Mouse (Mus musculus) E14TG2a.4 (cell line): ENCODE measurements around the gene Srsf3.
"Not testable (repeated sequence)": the region's sequence is repeated elsewhere in the genome, so short reads cannot be mapped to it uniquely, and the experiment has no call there.

Experiments
- H3K27me3 ChIP-seq: 2 replicates; pipeline ENCODE4 v1.6.1; 2014; ENCODE audit warnings: low read length, control low read depth; ENCODE audit not compliant: insufficient read depth
- H3K36me3 ChIP-seq: 2 replicates; pipeline ENCODE4 v1.6.1; 2014; ENCODE audit warnings: low read length, control low read depth; ENCODE audit not compliant: insufficient read depth
- H3K4me1 ChIP-seq: replicated peaks from 2 replicates; pipeline ENCODE4 v1.6.1; 2014; ENCODE audit warnings: low read depth, low read length, control low read depth
- H3K4me3 ChIP-seq: replicated peaks from 2 replicates; pipeline ENCODE4 v1.5.1; 2014; ENCODE audit warnings: mild to moderate bottlenecking, low read length
- H3K9me3 ChIP-seq: 2 replicates; pipeline ENCODE4 v1.6.1; 2014; ENCODE audit warnings: low read length, control low read depth
- CTCF ChIP-seq: conservative IDR thresholded peaks from 2 replicates; pipeline ENCODE4 v1.5.1; 2014; ENCODE audit warnings: low read length
- NANOG ChIP-seq: IDR thresholded peaks from 2 replicates; pipeline ENCODE4 v1.6.1; 2014; ENCODE audit warnings: borderline replicate concordance, low read length, mixed read lengths
- POU5F1 ChIP-seq: IDR thresholded peaks from 2 replicates; pipeline ENCODE4 v1.6.1; 2014; ENCODE audit warnings: low read length, borderline replicate concordance

Srsf3 gene

DNA sequence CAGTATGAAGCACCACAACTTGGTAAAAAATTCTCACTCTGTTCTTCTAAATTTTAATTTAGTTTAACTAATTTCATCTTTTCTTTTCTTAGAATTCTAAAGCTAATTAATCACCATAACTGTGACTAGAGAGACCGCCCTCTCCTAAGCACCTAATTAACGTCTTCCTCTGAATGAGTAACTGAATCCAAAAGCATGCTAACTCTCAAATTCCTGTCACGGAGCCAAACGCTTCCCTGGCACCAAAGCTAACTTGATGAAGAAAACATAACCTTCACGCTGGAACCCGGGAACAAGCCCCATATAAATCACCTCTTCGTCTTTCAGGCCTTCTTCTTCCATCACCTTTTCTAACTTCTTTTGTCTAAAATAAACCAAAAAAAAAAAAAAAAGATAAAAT, 40.3 kb upstream of the Srsf3 start:
- Histone ChIP-seq H3K9me3 (no peaks in the 10 kb centered on the region), H3K27me3 (no peaks in the 10 kb centered on the region), H3K4me3 (no peak overlapping the region), H3K4me1 (peaks cover 64% of the 10 kb centered on the region), H3K36me3 (peaks cover 90% of the 10 kb centered on the region)
- TF ChIP-seq POU5F1 (no peak), NANOG (no peak), CTCF (no peak)

DNA sequence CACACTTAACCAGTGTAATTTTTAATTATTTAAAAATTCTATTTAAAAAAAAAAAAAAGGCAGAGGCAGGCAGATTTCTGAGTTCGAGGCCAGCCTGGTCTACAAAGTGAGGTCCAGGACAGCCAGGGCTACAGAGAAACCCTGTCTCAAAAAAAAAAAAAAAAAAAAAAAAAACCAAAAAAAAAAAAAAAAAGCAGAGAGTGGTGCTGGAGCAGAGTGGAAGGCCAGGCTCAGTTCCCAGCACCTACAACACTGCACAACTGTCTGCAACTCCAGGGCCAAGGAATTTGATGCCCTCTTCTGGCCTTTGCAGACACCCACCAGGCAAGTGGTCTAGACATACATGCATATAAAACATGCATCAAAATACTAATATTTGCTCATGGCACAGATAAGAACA, 39.4 kb upstream of the Srsf3 start:
- Histone ChIP-seq H3K4me1 (peaks cover 64% of the 10 kb centered on the region), H3K36me3 (peaks cover 91% of the 10 kb centered on the region)
- H3K4me3 ChIP-seq, H3K9me3 ChIP-seq, H3K27me3 ChIP-seq: not testable (repeated sequence)

DNA sequence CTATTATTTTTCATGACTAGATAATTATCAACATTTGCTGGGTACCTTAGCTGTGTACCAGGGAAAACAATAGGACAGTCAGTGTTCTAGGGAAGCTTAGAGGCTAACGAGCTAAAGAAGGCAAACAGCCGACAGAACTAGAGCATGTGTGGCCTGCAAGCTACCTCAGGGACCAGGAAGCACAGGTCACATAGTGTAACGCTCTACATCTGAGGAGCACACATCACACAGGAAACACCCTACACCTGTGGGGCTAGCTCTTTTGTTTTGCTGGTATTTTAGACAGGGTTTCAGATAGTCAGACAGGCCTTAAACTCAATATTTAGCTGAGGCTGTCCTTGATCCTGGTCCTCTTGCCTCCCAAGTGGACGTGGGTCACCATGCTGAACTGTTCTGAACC, 37.8 kb upstream of the Srsf3 start:
- H3K4me3 ChIP-seq: no peak overlapping the region
- TF ChIP-seq CTCF (no peak), POU5F1 (no peak), NANOG (no peak)

DNA sequence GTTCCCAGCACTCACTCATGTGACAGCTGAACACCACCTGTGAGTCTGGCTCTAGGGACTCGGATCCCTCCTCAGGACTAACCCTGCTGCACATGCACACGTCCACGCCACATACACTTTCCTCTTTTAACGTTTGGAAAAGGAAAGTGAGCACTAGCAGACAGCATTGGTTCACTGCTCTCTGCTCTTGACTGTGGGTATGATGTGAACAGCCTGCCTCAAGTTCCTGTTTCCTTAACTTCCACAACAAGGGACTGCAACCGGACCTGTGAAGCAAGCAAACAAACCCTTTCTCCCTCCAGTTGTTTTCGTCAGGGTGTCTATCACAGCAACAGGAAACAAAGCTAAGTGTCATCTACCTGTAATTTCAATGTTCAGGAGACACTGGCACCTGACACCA, 32.0 kb upstream of the Srsf3 start:
- no peaks in the 10 kb centered on the region for H3K9me3 ChIP-seq
- H3K27me3 ChIP-seq: no peaks in the 10 kb centered on the region
- TF ChIP-seq NANOG: no peak
- TF ChIP-seq CTCF: no peak
- no peak for TF ChIP-seq POU5F1
- peaks cover 70% of the 10 kb centered on the region for H3K4me1 ChIP-seq
- H3K4me3 ChIP-seq: no peak overlapping the region
- H3K36me3 ChIP-seq: peaks cover 83% of the 10 kb centered on the region

More for the DNA sequence above, 37.8 kb upstream of the Srsf3 start:
- H3K9me3 ChIP-seq: no peaks in the 10 kb centered on the region
- no peaks in the 10 kb centered on the region for H3K27me3 ChIP-seq
- peaks cover 92% of the 10 kb centered on the region for H3K36me3 ChIP-seq
- H3K4me1 ChIP-seq: peaks cover 52% of the 10 kb centered on the region

DNA sequence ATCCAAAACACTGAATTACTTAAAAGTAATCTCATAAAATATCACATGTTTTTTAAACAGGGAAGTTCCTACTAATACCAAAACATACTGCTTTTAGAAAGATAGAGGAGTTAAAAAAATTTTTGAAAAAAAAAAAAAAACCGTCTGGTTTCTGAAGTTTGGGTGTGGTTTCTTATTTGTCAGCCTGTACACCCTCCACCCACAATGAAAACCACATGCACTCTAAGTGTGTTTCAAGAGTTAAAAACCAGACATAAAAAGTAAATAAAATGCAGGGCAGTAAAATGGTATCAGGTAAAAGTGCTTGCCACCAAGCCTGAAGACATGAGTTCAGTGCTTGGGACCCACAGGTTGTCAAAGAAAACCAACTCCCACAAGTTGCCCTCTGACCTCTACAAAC, 28.7 kb upstream of the Srsf3 start:
- no peaks in the 10 kb centered on the region for H3K27me3 ChIP-seq
- 0 out of 2 replicates have a peak overlapping the region, but pooled peaks have one; percentile 100 for H3K4me3 ChIP-seq
- no peaks in the 10 kb centered on the region for H3K9me3 ChIP-seq
- TF ChIP-seq POU5F1: no peak
- TF ChIP-seq NANOG: no peak
- peaks cover 57% of the 10 kb centered on the region for H3K4me1 ChIP-seq
- H3K36me3 ChIP-seq: peaks cover 59% of the 10 kb centered on the region

DNA sequence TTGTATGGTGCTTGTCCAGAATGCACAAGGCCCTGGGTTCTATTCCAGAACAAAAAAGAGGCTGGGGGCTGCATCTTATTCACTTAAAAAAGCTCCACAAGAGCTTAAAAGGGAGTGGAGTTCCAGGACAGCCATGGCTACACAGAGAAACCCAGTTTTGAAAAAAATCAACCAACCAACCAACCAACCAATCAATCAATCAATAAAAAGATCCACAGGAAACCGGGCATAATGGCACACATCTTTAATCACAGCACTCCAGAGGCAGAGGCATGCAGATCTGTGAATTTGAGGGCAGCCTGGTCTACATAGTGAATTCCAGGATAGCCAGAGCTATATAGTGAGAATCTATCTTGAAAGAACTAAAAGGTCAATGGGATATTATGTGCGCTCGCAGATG, 27.4 kb upstream of the Srsf3 start:
- H3K4me3 ChIP-seq: peak overlapping the region; percentile 100
- no peaks in the 10 kb centered on the region for H3K27me3 ChIP-seq
- no peaks in the 10 kb centered on the region for H3K9me3 ChIP-seq
- H3K4me1 ChIP-seq: peaks cover 65% of the 10 kb centered on the region
- peaks cover 46% of the 10 kb centered on the region for H3K36me3 ChIP-seq
- TF ChIP-seq NANOG: no peak
- no peak for TF ChIP-seq CTCF
- TF ChIP-seq POU5F1: no peak

DNA sequence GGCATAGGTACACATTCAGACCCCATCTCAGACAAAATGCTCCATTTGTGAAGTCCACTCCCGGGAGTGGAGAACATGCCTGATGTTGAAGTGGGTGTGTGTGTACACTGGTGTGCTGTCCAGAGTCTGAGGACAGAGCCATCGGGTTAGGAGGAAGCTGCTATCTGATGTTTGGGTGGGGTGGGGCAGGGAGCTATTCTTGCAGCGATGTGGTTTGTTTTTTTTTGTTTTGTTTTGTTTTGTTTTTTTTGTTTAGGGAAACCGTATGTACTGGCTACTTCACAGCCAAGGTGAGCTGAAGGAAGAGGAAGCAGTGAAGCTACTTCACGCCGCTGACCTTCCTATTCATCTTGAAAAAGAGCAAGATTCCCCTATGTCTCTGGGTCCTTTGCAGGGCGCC, 25.6 kb upstream of the Srsf3 start:
- Histone ChIP-seq H3K9me3 (no peaks in the 10 kb centered on the region), H3K27me3 (no peaks in the 10 kb centered on the region), H3K4me3 (peak overlapping the region; percentile 100), H3K36me3 (peaks cover 28% of the 10 kb centered on the region), H3K4me1 (peaks cover 61% of the 10 kb centered on the region)
- TF ChIP-seq CTCF (no peak), POU5F1 (no peak), NANOG (no peak)

DNA sequence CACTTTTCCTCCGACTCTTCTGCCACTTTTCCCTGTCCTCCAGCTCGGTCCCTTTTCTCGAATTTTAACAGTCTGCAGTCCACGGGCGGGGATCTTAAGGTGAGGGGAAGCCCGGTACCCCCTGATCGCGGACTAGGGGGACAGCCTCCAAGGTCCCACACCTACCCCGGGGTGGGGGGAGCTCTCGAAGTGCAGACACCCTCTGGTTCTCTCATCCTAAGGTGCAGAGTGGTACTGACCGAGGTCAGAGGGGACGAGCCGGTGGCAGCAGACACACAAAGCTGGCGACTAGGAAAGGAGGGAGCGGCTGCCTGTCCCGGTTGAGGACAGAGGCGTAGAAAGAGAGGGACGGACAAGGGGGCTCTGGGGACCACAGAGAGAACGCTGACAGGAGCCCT, 25.2 kb upstream of the Srsf3 start:
- no peak for TF ChIP-seq NANOG
- no peak for TF ChIP-seq CTCF
- no peak for TF ChIP-seq POU5F1
- Histone ChIP-seq H3K4me1 (peaks cover 64% of the 10 kb centered on the region), H3K36me3 (peaks cover 27% of the 10 kb centered on the region), H3K27me3 (no peaks in the 10 kb centered on the region), H3K9me3 (no peaks in the 10 kb centered on the region), H3K4me3 (peak overlapping the region; percentile 100)

DNA sequence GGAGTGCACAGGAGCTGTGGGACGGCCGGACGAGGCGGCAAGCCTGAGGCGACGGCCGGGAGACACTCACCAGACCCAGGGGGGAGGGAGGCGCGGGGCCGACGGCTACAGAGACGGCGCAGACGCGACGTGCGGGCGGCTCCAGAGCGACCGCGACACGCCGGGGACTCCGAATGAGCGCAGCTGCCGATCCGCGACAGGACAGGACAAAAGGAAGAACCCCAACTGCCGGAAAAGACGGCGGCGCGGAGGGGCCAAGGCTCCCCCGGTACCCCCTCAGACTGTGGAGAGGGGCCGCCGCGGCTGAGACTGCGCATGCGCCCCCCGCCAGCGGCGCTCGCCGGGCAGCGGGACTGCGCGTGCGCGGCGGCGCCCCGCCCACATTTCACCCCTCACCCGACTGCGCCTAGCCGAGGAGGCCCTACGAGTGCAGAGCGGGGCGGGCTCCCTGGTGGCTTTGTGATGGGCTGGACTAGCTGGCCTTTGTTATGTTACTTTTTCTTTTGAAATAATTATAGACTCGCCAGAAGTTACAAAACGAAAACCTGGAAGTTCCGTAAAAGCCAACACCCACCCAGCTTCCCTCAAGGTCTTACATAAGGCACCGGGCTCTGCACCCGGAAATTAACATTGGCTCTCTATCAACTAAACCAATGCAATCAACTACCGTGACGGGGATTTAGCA, 24.6 kb upstream of the Srsf3 start, which contains the start of gene Stk38:
Gene Stk38 (minus strand): TSS at position 355 of the 685 bp plus-strand sequence.
- TF ChIP-seq CTCF: no peak
- TF ChIP-seq NANOG: peak; percentile 89
- H3K4me1 ChIP-seq: peaks cover 66% of the 10 kb centered on the region

More for the DNA sequence above, 24.6 kb upstream of the Srsf3 start, which contains the start of gene Stk38:
- peaks cover 26% of the 10 kb centered on the region for H3K36me3 ChIP-seq
- peak within 1 kb of the TSS; percentile 100 for H3K4me3 ChIP-seq
- no peaks in the 10 kb centered on the region for H3K27me3 ChIP-seq
- no peaks in the 10 kb centered on the region for H3K9me3 ChIP-seq
